Mouse (Mus musculus) spleen, adult 2 months (tissue): ENCODE results near the gene Gpc6.

ENCODE experiments used
- CTCF ChIP-seq: fragments of 200-500 bp; IDR thresholded peaks from 2 replicates; pipeline ENCODE4 v1.5.1; 2011; ENCODE audit warnings: mild to moderate bottlenecking, inconsistent platforms; ENCODE audit not compliant: insufficient read depth, insufficient read length, insufficient replicate concordance; ENCODE audit errors: extremely low read depth
- POLR2A ChIP-seq: fragments of 200-500 bp; IDR thresholded peaks from 2 replicates; pipeline ENCODE4 v1.6.1; 2011; ENCODE audit warnings: low read depth, low read length, inconsistent platforms

DNA sequence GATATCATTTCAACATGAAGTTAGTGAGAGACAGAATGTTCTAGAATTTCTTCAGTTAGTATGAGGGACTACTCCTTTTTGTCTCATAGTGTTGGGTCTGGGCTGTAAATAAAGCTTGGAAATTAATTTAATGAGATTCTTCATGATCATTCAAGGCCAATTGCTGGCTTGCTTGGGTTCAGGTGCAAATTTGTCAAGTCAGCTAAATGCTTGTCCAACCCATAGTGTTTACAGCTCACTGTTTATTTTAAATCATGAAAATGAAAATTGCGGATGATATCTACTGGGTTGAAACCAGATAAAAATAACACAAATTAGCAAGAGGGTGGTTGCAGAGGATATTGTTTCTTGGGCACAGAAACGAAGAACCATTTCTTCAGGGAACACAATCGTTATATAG lies 49.6 kb downstream of the Gpc6 start:
- TF ChIP-seq POLR2A (no peak), CTCF (no peak)
